Mouse (Mus musculus) heart, embryonic 14.5 days (tissue): ENCODE data around the gene Fam3c. TPM values are rescaled to one million over a fixed set of nuclear protein-coding genes. Genes with fewer than 3 reads are reported as not detected.

ENCODE experiments used
- ATAC-seq: fragments of 200-750 bp; cut with Nextera tagmentation; 2 replicates; pipeline ENCODE4 v1.8.0; 2017; ENCODE audit warnings: low read depth, moderate TSS enrichment; ENCODE audit not compliant: insufficient number of reproducible peaks, insufficient read depth, low FRiP score
- H3K27ac ChIP-seq, 2 experiments: fragments of 200-500 bp in 1 of 2; fragments of 300-500 bp in 1 of 2; sonication (generic) in 1 of 2; replicated peaks in 1 of 2; 2 replicates each; pipeline ENCODE4 v1.5.1; 2012 to 2014; ENCODE audit warnings: low read depth in 2 of 2, low read length in 2 of 2, control low read depth in 1 of 2, mild to moderate bottlenecking in 1 of 2, mixed read lengths in 1 of 2; ENCODE audit not compliant: control insufficient read depth in 1 of 2, insufficient read depth in 1 of 2
- H3K27me3 ChIP-seq: fragments of 300-500 bp; sonication (generic); 2 replicates; pipeline ENCODE4 v1.6.1; 2014; ENCODE audit warnings: mild to moderate bottlenecking, low read length, control low read depth; ENCODE audit not compliant: control insufficient read depth, insufficient read depth
- H3K36me3 ChIP-seq: fragments of 300-500 bp; sonication (generic); 2 replicates; pipeline ENCODE4 v1.6.1; 2014; ENCODE audit warnings: mild to moderate bottlenecking, control low read depth, low read length, mixed read lengths; ENCODE audit not compliant: control insufficient read depth, insufficient read depth
- H3K4me1 ChIP-seq, 2 experiments: fragments of 200-500 bp in 1 of 2; fragments of 300-500 bp in 1 of 2; sonication (generic) in 1 of 2; 2 replicates each; pipeline ENCODE4 v1.6.1; 2012 to 2014; ENCODE audit warnings: low read length in 2 of 2, control low read depth in 1 of 2, mixed read lengths in 1 of 2; ENCODE audit not compliant: control insufficient read depth in 2 of 2, insufficient read depth in 2 of 2
- H3K4me2 ChIP-seq: fragments of 300-500 bp; sonication (generic); 2 replicates; pipeline ENCODE4 v1.6.1; 2014; ENCODE audit warnings: mild to moderate bottlenecking, low read length
- H3K4me3 ChIP-seq, 2 experiments: fragments of 200-500 bp in 1 of 2; fragments of 300-500 bp in 1 of 2; sonication (generic) in 1 of 2; 2 replicates each; pipeline ENCODE4 v1.5.1; 2012 to 2014; ENCODE audit warnings: low read length in 2 of 2, mild to moderate bottlenecking in 2 of 2, control low read depth in 1 of 2, low read depth in 1 of 2, moderate library complexity in 1 of 2; ENCODE audit not compliant: control insufficient read depth in 1 of 2, insufficient read depth in 1 of 2
- H3K9ac ChIP-seq: fragments of 300-500 bp; sonication (generic); 2 replicates; pipeline ENCODE4 v1.6.1; 2014; ENCODE audit warnings: mild to moderate bottlenecking, low read length
- H3K9me3 ChIP-seq: fragments of 300-500 bp; sonication (generic); 2 replicates; pipeline ENCODE4 v1.6.1; 2016; ENCODE audit warnings: low read length, control low read depth; ENCODE audit not compliant: control insufficient read depth
- WGBS: fragments of 180-500 bp; shearing (Covaris S2); extraction: QIAGEN DNeasy Blood & Tissue Kit; methylation state at CpG from one replicate; pipeline ENCODE4 v1.1.7; 2014; 5-methylcytosine and 5-hydroxymethylcytosine counted together
- polyA plus RNA-seq: library from polyadenylated mRNA; unstranded; fragments of >200 nt; fragmentation: Nextera tagmentation; extraction: Ambion mirVana; gene quantifications from 2 replicates; pipeline ENCODE4 v1.2.1, GENCODE M21; 2014

The Fam3c gene
- polyA plus RNA-seq, 1 experiment from 2014 or later: 49.6 TPM

- Histone ChIP-seq H3K4me1 (peaks cover 2 to 16% of the 10 kb centered on the region in 2 experiments), H3K4me3 (no peak overlapping the region), H3K36me3 (peaks cover 17% of the 10 kb centered on the region; the same call in 1 of the 2 replicates), H3K4me2 (no peak overlapping the region), H3K27ac (no peak overlapping the region), H3K9me3 (no peaks in the 10 kb centered on the region), H3K9ac (no peak overlapping the region), H3K27me3 (no peaks in the 10 kb centered on the region)
- WGBS: 57% methylated on average over 4 of the region's 4 CpGs
- no peak for ATAC-seq
These were observed 29.0 kb downstream of the Fam3c start for GRCm38 (mm10) chr6:22327091-22327490.

DNA sequence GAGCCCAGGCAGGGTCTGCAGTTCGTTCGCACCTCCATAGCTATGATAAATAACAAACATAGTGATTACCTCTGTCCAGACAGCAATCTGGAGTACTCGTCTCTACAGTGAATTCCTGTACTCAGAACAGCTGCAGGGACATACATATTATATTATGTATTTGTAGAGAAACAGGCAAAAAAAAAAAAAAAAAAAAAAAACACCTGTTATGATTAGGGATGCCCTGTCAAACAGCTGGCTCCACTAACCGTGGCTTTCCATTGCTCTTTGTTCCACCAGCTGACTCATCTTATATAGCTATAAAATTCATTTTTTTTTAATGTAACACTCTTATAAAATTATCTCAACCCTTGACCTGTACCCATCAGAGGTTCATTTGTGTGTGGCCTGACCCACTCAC, 29.8 kb downstream of the Fam3c start:
- WGBS: 79% methylated on average over 4 of the region's 4 CpGs
- peaks cover 21% of the 10 kb centered on the region for H3K36me3 ChIP-seq
- ATAC-seq: no peak
- H3K4me1 ChIP-seq: peaks cover 2 to 16% of the 10 kb centered on the region in 2 experiments
- no peaks in the 10 kb centered on the region for H3K27me3 ChIP-seq
- no peaks in the 10 kb centered on the region for H3K9me3 ChIP-seq
- H3K27ac ChIP-seq: no peak overlapping the region
- no peak overlapping the region for H3K4me3 ChIP-seq
- H3K4me2 ChIP-seq: no peak overlapping the region
- no peak overlapping the region for H3K9ac ChIP-seq

- no peaks in the 10 kb centered on the region for H3K27me3 ChIP-seq
- H3K36me3 ChIP-seq: peaks cover 28% of the 10 kb centered on the region
- no peaks in the 10 kb centered on the region for H3K9me3 ChIP-seq
- no peak overlapping the region for H3K4me3 ChIP-seq
- H3K4me2 ChIP-seq: no peak overlapping the region
- peaks cover 2 to 14% of the 10 kb centered on the region in 2 experiments for H3K4me1 ChIP-seq
- H3K9ac ChIP-seq: no peak overlapping the region
- WGBS: 56% methylated on average over 13 of the region's 13 CpGs
- no peak; the same call in 1 of the 2 replicates for ATAC-seq
- no peak overlapping the region for H3K27ac ChIP-seq
These were observed 30.5 kb downstream of the Fam3c start for GRCm38 (mm10) chr6:22325364-22326072.

DNA sequence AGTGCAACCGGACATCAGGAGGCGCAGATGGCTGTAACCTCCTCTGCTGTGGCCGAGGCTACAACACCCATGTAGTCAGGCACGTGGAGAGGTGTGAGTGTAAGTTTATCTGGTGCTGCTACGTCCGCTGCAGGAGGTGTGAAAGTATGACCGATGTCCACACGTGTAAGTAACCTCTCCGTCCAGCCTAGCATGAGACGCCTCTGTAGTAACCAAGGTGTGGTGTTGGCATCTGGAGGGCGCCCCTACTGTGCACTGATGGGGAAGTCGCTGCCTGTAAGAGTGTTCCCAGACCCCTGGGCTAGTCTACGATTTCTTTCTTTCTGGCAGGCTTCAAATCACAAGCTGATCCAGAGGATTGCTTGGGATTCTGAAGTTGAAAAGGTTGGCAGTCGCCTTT, 58.0 kb downstream of the Fam3c start:
- H3K9ac ChIP-seq: no peak overlapping the region
- H3K4me3 ChIP-seq: no peak overlapping the region
- no peaks in the 10 kb centered on the region for H3K27me3 ChIP-seq
- no peaks in the 10 kb centered on the region for H3K9me3 ChIP-seq
- H3K4me1 ChIP-seq: no peaks in the 10 kb centered on the region
- WGBS: 38% methylated on average over 14 of the region's 14 CpGs
- no peak for ATAC-seq
- no peak overlapping the region for H3K27ac ChIP-seq
- H3K36me3 ChIP-seq: peaks cover 5% of the 10 kb centered on the region; the same call in 1 of the 2 replicates
- no peak overlapping the region for H3K4me2 ChIP-seq

- no peaks in the 10 kb centered on the region for H3K4me1 ChIP-seq
- no peak overlapping the region for H3K9ac ChIP-seq
- H3K4me2 ChIP-seq: no peak overlapping the region
- no peaks in the 10 kb centered on the region for H3K9me3 ChIP-seq
- no peak for ATAC-seq
- no peaks in the 10 kb centered on the region for H3K36me3 ChIP-seq
- no peak overlapping the region for H3K27ac ChIP-seq
- no peak overlapping the region for H3K4me3 ChIP-seq
- 68% methylated on average over 6 of the region's 6 CpGs for WGBS
- no peaks in the 10 kb centered on the region for H3K27me3 ChIP-seq
These were observed 59.0 kb downstream of the Fam3c start for GRCm38 (mm10) chr6:22297028-22297427.

DNA sequence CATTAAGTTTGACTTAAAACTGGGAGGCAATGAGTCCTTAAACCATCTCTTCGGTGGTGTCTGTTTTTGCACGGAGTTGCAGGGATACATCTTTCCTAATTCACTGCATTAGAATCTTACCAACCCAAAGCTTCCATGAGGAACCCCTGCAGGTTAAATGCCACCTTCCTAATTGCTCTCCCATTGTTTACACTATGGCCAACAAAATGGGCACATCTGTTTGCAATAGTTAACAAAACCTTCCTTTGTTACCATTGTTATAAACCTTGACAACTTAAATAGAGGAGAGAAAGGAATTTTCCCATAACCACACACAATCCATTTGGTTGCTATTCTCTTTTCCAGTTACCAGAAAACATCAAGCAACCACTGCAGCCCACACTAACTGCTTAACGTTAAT, 62.1 kb downstream of the Fam3c start:
- Histone ChIP-seq H3K9ac (no peak overlapping the region), H3K4me1 (peaks cover 6 to 9% of the 10 kb centered on the region in 2 experiments; a peak in 3 of 4 replicates), H3K27me3 (peaks cover 20% of the 10 kb centered on the region), H3K27ac (no peak overlapping the region), H3K9me3 (no peaks in the 10 kb centered on the region), H3K4me3 (no peak overlapping the region), H3K36me3 (no peaks in the 10 kb centered on the region), H3K4me2 (no peak overlapping the region)
- 57% methylated on average over 3 of the region's 3 CpGs for WGBS
- ATAC-seq: no peak

DNA sequence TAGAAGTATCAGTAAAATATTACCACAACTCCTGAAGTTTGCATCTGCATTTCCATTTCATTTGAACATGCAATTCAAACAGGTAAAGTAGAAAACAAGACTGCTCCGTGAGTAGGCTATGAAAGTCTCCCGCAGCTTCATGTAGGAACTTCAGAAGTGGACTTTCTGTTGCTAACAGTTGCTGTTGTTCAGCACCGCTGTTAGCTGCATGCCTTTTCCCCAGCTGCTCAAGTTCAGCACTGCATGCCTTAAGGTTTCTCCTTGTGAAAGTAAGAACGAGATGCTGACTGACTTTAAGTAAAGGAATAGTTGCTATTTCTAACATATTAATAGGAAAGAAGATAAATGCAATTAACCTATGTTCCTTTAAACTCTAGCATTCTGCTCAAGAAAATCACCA, 64.0 kb downstream of the Fam3c start:
- no peak overlapping the region for H3K4me3 ChIP-seq
- ATAC-seq: no peak
- peaks cover 38% of the 10 kb centered on the region for H3K27me3 ChIP-seq
- WGBS: 32% methylated on average over 4 of the region's 4 CpGs
- no peak overlapping the region for H3K4me2 ChIP-seq
- H3K27ac ChIP-seq: no peak overlapping the region
- peaks cover 12 to 13% of the 10 kb centered on the region in 2 experiments; a peak in 3 of 4 replicates for H3K4me1 ChIP-seq
- no peaks in the 10 kb centered on the region for H3K36me3 ChIP-seq
- no peak overlapping the region for H3K9ac ChIP-seq
- no peaks in the 10 kb centered on the region for H3K9me3 ChIP-seq

- Histone ChIP-seq H3K9ac (no peak overlapping the region), H3K4me2 (no peak overlapping the region), H3K27ac (no peak overlapping the region), H3K36me3 (no peaks in the 10 kb centered on the region), H3K27me3 (peaks cover 47% of the 10 kb centered on the region), H3K4me3 (no peak overlapping the region), H3K9me3 (no peaks in the 10 kb centered on the region), H3K4me1 (peaks cover 12 to 13% of the 10 kb centered on the region in 2 experiments; a peak in 3 of 4 replicates)
- 83% methylated on average over 8 of the region's 8 CpGs for WGBS
- ATAC-seq: no peak
These were observed 65.3 kb downstream of the Fam3c start for GRCm38 (mm10) chr6:22290790-22291189.
